Mouse (Mus musculus) T-cell, adult 2 months (primary cell): ENCODE measurements around the gene Cul1.

Source experiments
- DNase-seq: peaks from one replicate; pipeline ENCODE4 v3.0.0; 2022; ENCODE audit warnings: low spot score

Cul1 gene

GRCm38 (mm10) chr6:47482027-47482426 is 28.8 kb downstream of the Cul1 start:
- DNase-seq: no peak

GRCm38 (mm10) chr6:47494562-47494961 is 41.4 kb downstream of the Cul1 start:
- DNase-seq: no peak

GRCm38 (mm10) chr6:47520030-47520429 is 66.8 kb downstream of the Cul1 start:
- no peak for DNase-seq

GRCm38 (mm10) chr6:47522431-47522830 is 69.2 kb downstream of the Cul1 start:
- DNase-seq: no peak

GRCm38 (mm10) chr6:47525041-47525440 is 71.8 kb downstream of the Cul1 start:
- DNase-seq: no peak

GRCm38 (mm10) chr6:47526446-47526845 is 73.2 kb downstream of the Cul1 start:
- DNase-seq: no peak

GRCm38 (mm10) chr6:47527129-47527528 is 73.9 kb downstream of the Cul1 start:
- no peak for DNase-seq

GRCm38 (mm10) chr6:47527655-47528054 is 74.5 kb downstream of the Cul1 start:
- DNase-seq: no peak

- no peak for DNase-seq
Measured at GRCm38 (mm10) chr6:47532547-47532946, 79.3 kb downstream of the Cul1 start.

- DNase-seq: no peak
Measured at GRCm38 (mm10) chr6:47535333-47535732, 82.1 kb downstream of the Cul1 start.

- no peak for DNase-seq
Measured at GRCm38 (mm10) chr6:47552280-47552679, 99.1 kb downstream of the Cul1 start.

GRCm38 (mm10) chr6:47559287-47559686 is 106.1 kb downstream of the Cul1 start:
- DNase-seq: no peak

GRCm38 (mm10) chr6:47560407-47560806 is 107.2 kb downstream of the Cul1 start:
- no peak for DNase-seq

GRCm38 (mm10) chr6:47560846-47561245 is 107.6 kb downstream of the Cul1 start:
- no peak for DNase-seq

- DNase-seq: peak; percentile 3
Measured at GRCm38 (mm10) chr6:47561426-47561825, 108.2 kb downstream of the Cul1 start.

GRCm38 (mm10) chr6:47565326-47566035 is 112.3 kb downstream of the Cul1 start:
- DNase-seq: no peak

- no peak for DNase-seq
Measured at GRCm38 (mm10) chr6:47572887-47573286, 119.7 kb downstream of the Cul1 start.
